Mouse (Mus musculus) effector memory CD4-positive, alpha-beta T cell, adult 5 months (primary cell): ENCODE data around the gene Rpgrip1. TPM values are rescaled to one million over a fixed set of nuclear protein-coding genes. Genes with fewer than 3 reads are reported as not detected.

Experiments used
- polyA plus RNA-seq: library from polyadenylated mRNA; unstranded; fragments of 100-300 nt; shearing (Covaris generic); gene quantifications from one replicate; pipeline ENCODE4 v1.2.1, GENCODE M21; 2017

Gene Rpgrip1
- 2.1 TPM for polyA plus RNA-seq

DNA sequence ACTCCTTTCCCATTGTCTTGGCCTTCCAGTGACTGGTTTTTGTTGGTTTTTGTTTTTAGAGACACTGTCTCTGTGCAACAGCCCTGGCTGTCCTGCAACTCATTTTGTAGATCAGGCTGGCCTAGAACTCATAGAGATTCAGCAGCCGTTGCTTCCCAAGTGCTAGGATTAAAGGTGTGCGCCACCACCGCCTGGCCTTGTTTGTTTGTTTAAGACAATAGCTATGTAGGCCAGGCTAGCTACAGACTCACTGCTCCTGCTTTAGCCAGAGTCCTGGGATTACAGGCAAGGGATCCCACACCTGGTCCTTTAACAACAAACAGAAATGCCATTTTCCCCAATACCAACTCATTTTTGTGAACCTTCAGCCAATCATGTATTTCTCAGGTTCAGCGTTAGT is at the start of gene Rpgrip1:
Gene Rpgrip1, plus strand, starts transcription at position 359 of the 400 bp plus-strand sequence.

DNA sequence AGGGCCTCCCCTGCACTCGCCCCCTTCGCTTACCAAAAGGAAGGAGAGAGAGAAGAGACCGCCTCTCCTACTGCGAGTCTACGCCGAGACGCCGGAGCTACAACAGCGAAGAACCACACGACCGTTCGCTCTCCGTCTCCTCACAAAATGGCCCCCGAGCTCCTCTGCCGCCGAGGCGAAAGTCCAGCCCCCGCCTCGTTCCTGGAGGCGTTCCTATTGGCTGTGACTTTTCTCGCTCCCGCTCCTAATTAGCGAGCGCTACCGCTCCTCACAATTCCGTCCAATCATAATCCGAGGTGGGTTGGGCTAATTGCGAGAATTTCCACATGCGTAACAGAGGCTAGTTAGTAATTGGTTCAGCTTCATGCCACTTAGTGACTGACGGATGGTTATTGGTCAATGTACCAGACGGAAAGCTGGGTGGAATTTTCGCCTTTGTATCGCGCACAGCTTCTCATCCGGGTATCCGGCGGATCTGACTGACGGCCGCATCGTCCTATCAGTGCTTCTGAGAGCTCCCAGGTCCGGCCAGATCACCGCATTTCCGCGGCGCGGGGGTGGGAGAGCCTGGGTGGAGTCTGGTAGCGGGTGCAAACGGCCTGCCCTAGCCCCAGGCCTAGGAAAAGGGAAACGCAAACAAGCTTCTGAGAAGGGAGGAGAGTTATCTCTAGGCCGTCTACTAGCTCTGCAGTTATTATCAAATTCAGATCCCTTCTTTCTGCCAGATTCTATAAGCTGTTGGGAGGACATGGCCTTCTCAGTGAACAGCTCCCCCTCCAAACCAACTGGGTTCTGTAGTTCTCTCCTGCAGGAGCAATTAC is 6.4 kb upstream of the Rpgrip1 start, which contains the start of gene Hnrnpc:
Gene Hnrnpc, minus strand, starts transcription at position 173 of the 821 bp plus-strand sequence.

DNA sequence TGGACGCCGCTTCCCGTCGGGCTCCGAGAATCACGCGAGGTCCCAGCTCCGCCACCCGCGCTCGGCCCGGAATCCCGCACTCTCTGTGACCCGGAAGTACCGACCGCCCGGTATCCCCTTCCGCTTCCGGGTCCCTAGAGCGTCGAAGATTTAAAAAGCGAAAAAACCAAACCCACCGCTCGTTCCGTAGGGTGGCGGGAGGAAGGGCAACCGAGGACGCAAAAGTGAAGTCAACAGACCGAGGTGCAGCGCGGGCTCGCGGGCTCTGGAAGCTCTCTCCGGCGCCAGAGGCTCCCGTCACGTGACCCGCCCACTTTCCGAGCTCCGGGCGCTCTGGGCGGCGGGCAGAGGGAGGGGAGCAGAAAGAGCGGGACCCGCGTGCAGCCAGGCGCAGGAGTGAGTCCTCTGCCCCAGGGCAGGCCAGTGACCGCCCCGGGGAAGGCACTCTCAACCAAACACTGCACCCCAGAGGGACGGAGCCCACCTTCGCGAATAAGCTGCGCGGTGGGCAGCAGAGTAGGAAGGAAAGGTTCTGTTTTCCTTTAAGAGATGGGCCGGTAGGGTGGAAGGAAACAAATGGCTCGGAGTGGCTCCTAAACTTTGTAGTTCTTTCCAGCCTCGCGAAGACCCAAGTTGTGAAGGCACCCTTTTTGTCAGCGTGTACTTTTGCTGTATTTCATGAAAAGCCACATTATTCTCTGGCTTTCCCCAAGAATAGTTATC is 86.8 kb downstream of the Rpgrip1 start, which contains the start of gene Supt16:
Gene Supt16, minus strand, starts transcription at position 261 of the 723 bp plus-strand sequence.

Other genes starting within 250 kb of the Rpgrip1 start
- 36.2 TPM for gene Mettl17, start 225.9 kb upstream of the Rpgrip1 start, polyA plus RNA-seq
- 0.15 TPM for gene Slc39a2, start 217.8 kb upstream of the Rpgrip1 start, polyA plus RNA-seq
- 13.1 TPM for gene Ndrg2, start 196.5 kb upstream of the Rpgrip1 start, polyA plus RNA-seq
- not detected for gene Tppp2, start 192.3 kb upstream of the Rpgrip1 start, polyA plus RNA-seq
- not detected for gene Rnase13, start 187.9 kb upstream of the Rpgrip1 start, polyA plus RNA-seq
- 1.4 TPM for gene Arhgef40, start 126.0 kb upstream of the Rpgrip1 start, polyA plus RNA-seq
- gene Tmem253, start 95.0 kb upstream of the Rpgrip1 start, polyA plus RNA-seq: 0.81 TPM
- 16.5 TPM for gene Zfp219, start 90.0 kb upstream of the Rpgrip1 start, polyA plus RNA-seq
- not detected for gene Olfr221, start 68.2 kb upstream of the Rpgrip1 start, polyA plus RNA-seq
- 473 TPM for gene Hnrnpc, start 6.7 kb upstream of the Rpgrip1 start, polyA plus RNA-seq
- 14.9 TPM for gene Supt16, start 86.7 kb downstream of the Rpgrip1 start, polyA plus RNA-seq
- 29.7 TPM for gene Chd8, start 147.1 kb downstream of the Rpgrip1 start, polyA plus RNA-seq
- gene Tox4, start 168.4 kb downstream of the Rpgrip1 start, polyA plus RNA-seq: 128 TPM
- gene Rab2b, start 168.8 kb downstream of the Rpgrip1 start, polyA plus RNA-seq: 24.1 TPM
- 51.2 TPM for gene Mettl3, start 194.4 kb downstream of the Rpgrip1 start, polyA plus RNA-seq
- gene Sall2, start 218.1 kb downstream of the Rpgrip1 start, polyA plus RNA-seq: 1.00 TPM
- gene Olfr1513, start 245.7 kb downstream of the Rpgrip1 start, polyA plus RNA-seq: not detected